In the genomic region with DNA sequence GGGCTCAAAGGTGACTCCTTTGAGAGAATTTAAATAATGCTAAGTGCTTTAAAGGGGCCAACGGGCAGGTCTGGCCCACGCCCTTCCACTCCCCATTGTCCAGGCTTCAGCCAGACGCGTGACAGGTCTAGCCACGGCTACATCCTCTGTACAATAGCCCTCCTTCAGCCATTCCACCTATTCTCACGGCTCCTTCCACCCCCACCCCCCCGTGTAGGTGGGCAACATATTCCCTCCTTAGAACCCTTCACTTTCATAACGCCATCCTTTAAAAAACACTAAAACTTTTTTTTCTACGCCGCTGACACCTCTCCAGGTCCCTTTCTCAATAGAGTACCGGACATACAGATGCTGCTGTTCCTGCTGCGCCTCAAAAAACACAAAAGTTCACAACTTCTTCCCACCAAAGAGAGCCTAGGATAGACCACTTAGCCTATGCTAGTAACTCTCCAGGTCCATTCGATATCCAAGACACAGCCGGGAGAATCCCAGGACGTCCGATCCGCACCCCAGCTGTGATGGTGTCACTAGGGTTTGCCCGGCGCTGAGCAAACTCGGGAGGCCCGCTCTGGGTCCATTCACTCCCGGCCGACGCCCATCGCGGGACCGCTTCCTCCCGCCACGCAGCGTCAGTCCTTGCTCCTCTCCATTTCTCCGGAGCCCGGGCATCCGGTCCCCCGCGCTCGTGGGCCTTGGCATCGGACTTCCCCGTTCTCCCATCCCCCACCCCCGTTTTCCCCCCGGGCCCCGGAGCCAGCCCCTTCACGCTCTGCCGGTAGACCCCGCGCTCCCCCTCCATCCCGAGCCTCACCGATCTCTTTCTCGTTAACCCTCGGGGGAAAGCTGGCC, we compare ENCODE assay signal across 8 mouse cellular contexts. TPM values are rescaled to one million over a fixed set of nuclear protein-coding genes. Genes with fewer than 3 reads are reported as not detected.
DNase-seq lines count a peak whose midpoint lies in the region; ATAC-seq and TF ChIP-seq lines count a peak whose summit lies in the region.

No protein-coding gene starts in this region.

- peak; percentile 40 for DNase-seq in CH12.LX (ENCODE audit: extremely low read depth)
- DNase-seq in adrenal gland, postnatal 4 days (ENCODE audit: low spot score in 2 of 2): peak; percentile 28 to 30
- peak; percentile 77 for DNase-seq in kidney, postnatal 10 days
- peak; percentile 68 to 69 for DNase-seq in lung, adult 18-20 months
- peak; percentile 65 for DNase-seq in thymus, postnatal 25 days

- in situ Hi-C loops in CH12.LX (cut with MboI; ENCODE audit: low pct_ligation_motif_present, low pct_unique_long_range_greater_than_20kb, low sequenced_read_pairs): no loop called here

- peak overlapping the region; percentile 96 for H3K4me2 ChIP-seq in CH12.LX (ENCODE audit: insufficient read depth, low read depth, poor library complexity, severe bottlenecking)
- H3K4me2 ChIP-seq in heart, embryonic 14.5 days (ENCODE audit: low read length): peak overlapping the region; percentile 91
- peak overlapping the region; percentile 71 for H3K4me2 ChIP-seq in neural tube, embryonic 13.5 days

- H3K4me3 ChIP-seq in CH12.LX (replicated peaks in 1 of 3; ENCODE audit: low read depth in 2 of 3, low read length in 2 of 3, poor library complexity in 1 of 3): peak overlapping the region; percentile 77 to 91 (median 86)
- peak overlapping the region; percentile 82 to 88 for H3K4me3 ChIP-seq in heart, embryonic 14.5 days (ENCODE audit: control insufficient read depth in 1 of 2, insufficient read depth in 1 of 2, low read depth in 1 of 2, low read length in 2 of 2)
- peak overlapping the region; percentile 88 for H3K4me3 ChIP-seq in neural tube, embryonic 13.5 days

- WGBS in heart, embryonic 14.5 days: under 1% methylated on average over 49 of the region's 49 CpGs
- WGBS in neural tube, embryonic 13.5 days: under 1% methylated on average over 49 of the region's 49 CpGs

- no peak for TF ChIP-seq EP300 in CH12.LX (IDR thresholded peaks at IDR 0.05; ENCODE audit: low read length)

- peaks cover 9% of the 10 kb centered on the region for H3K27me3 ChIP-seq in CH12.LX (replicated peaks)
- H3K27me3 ChIP-seq in heart, embryonic 14.5 days (ENCODE audit: control insufficient read depth, insufficient read depth, low read length): no peaks in the 10 kb centered on the region
- 0 out of 2 replicates have a peak, but pooled peaks cover 4% of the 10 kb centered on the region for H3K27me3 ChIP-seq in neural tube, embryonic 13.5 days

- no peaks in the 10 kb centered on the region for H3K9me3 ChIP-seq in CH12.LX (replicated peaks; ENCODE audit: low read length)
- no peaks in the 10 kb centered on the region for H3K9me3 ChIP-seq in heart, embryonic 14.5 days (ENCODE audit: control insufficient read depth, low read length)
- H3K9me3 ChIP-seq in neural tube, embryonic 13.5 days: no peaks in the 10 kb centered on the region

- ATAC-seq in erythroblast, adult 5-6 weeks (replicated peaks; ENCODE audit: low FRiP score, poor library complexity, severe bottlenecking): peak; percentile 70
- peak; percentile 36 for ATAC-seq in heart, embryonic 14.5 days (ENCODE audit: insufficient number of reproducible peaks, insufficient read depth, low FRiP score, low read depth)
- ATAC-seq in neural tube, embryonic 13.5 days (ENCODE audit: low read depth): peak; percentile 58

- dilution Hi-C loops in CH12.LX (cut with MboI; ENCODE audit: extremely low pct_ligation_motif_present, extremely low pct_unique_long_range_greater_than_20kb, low sequenced_read_pairs): no loop called here

- H3K27ac ChIP-seq in CH12.LX (ENCODE audit: insufficient read depth, low read depth): peak overlapping the region; percentile 84
- peak overlapping the region; percentile 90 to 97 for H3K27ac ChIP-seq in heart, embryonic 14.5 days (replicated peaks in 1 of 2; ENCODE audit: control insufficient read depth in 1 of 2, insufficient read depth in 1 of 2, low read depth in 2 of 2, low read length in 2 of 2)
- peak overlapping the region; percentile 99 for H3K27ac ChIP-seq in neural tube, embryonic 13.5 days (replicated peaks)

- peaks cover 11 to 34% of the 10 kb centered on the region in 2 experiments; a peak in 3 of 4 replicates for H3K4me1 ChIP-seq in CH12.LX (ENCODE audit: control insufficient read depth in 1 of 2, insufficient read depth in 2 of 2)
- peaks cover 0 to 18% of the 10 kb centered on the region in 2 experiments for H3K4me1 ChIP-seq in heart, embryonic 14.5 days (ENCODE audit: control insufficient read depth in 2 of 2, insufficient read depth in 2 of 2, low read length in 2 of 2)
- H3K4me1 ChIP-seq in neural tube, embryonic 13.5 days (replicated peaks): peaks cover 37% of the 10 kb centered on the region

- H3K36me3 ChIP-seq in CH12.LX (replicated peaks in 1 of 2; ENCODE audit: control insufficient read depth in 1 of 2, insufficient read depth in 1 of 2, low read length in 1 of 2): peaks cover 14 to 30% of the 10 kb centered on the region in 2 experiments
- H3K36me3 ChIP-seq in heart, embryonic 14.5 days (ENCODE audit: control insufficient read depth, insufficient read depth, low read length): peaks cover 31% of the 10 kb centered on the region
- H3K36me3 ChIP-seq in neural tube, embryonic 13.5 days: peaks cover 25% of the 10 kb centered on the region

- no peak for TF ChIP-seq CTCF in CH12.LX (conservative IDR thresholded peaks at IDR 0.05 in 1 of 2, IDR thresholded peaks at IDR 0.05 in 1 of 2; ENCODE audit: low read depth in 2 of 2, low read length in 2 of 2)

- H3K9ac ChIP-seq in CH12.LX (ENCODE audit: insufficient read depth, low read depth): peak overlapping the region; percentile 90
- H3K9ac ChIP-seq in heart, embryonic 14.5 days (ENCODE audit: low read length): peak overlapping the region; percentile 97
- H3K9ac ChIP-seq in neural tube, embryonic 13.5 days: peak overlapping the region; percentile 97

- no peak for TF ChIP-seq RAD21 in CH12.LX (IDR thresholded peaks at IDR 0.05; ENCODE audit: low read depth, low read length)

- peaks cover 44% of the 10 kb centered on the region for H3K79me2 ChIP-seq in CH12.LX (replicated peaks; ENCODE audit: control insufficient read depth, extremely low read depth, insufficient read depth, poor library complexity, severe bottlenecking)

- TF ChIP-seq POLR2A in CH12.LX (IDR thresholded peaks at IDR 0.05; ENCODE audit: low read depth, low read length): 0 out of 2 replicates have a peak, but pooled peaks have one; percentile 41

TF ChIP-seq in CH12.LX, 34 proteins besides CTCF, POLR2A, EP300 and RAD21 (continues in another document):
- TF ChIP-seq E2F4 (IDR thresholded peaks at IDR 0.05; ENCODE audit: insufficient replicate concordance, low read depth, low read length) (no peak), MYC (IDR thresholded peaks at IDR 0.05; ENCODE audit: low read depth, low read length) (no peak), KAT2A (IDR thresholded peaks at IDR 0.05; ENCODE audit: insufficient replicate concordance, low read length) (no peak), MAFK (IDR thresholded peaks at IDR 0.05; ENCODE audit: insufficient replicate concordance, low read length) (no peak), RCOR1 (conservative IDR thresholded peaks at IDR 0.05; ENCODE audit: low read depth, low read length) (no peak), UBTF (IDR thresholded peaks at IDR 0.05; ENCODE audit: low read depth, low read length) (peak; percentile 91; the same call in 1 of the 2 replicates), ZMIZ1 (IDR thresholded peaks at IDR 0.05; ENCODE audit: low read depth, low read length) (peak; percentile 20; the same call in 1 of the 2 replicates), MXI1 (IDR thresholded peaks at IDR 0.05; ENCODE audit: low read depth, low read length) (peak; percentile 82), HCFC1 (IDR thresholded peaks at IDR 0.05; ENCODE audit: low read depth, low read length) (no peak), ELF1 (IDR thresholded peaks at IDR 0.05; ENCODE audit: low read depth, low read length) (no peak), CHD2 (IDR thresholded peaks at IDR 0.05; ENCODE audit: low read length) (peak; percentile 76), CHD1 (IDR thresholded peaks at IDR 0.05; ENCODE audit: low read depth, low read length) (no peak; the same call in 1 of the 2 replicates), USF2 (conservative IDR thresholded peaks at IDR 0.05; ENCODE audit: low read depth, low read length) (no peak), NRF1 (IDR thresholded peaks at IDR 0.05; ENCODE audit: low read depth, low read length) (no peak), BHLHE40 (IDR thresholded peaks at IDR 0.05; ENCODE audit: low read depth, low read length) (no peak; the same call in 1 of the 2 replicates), USF1 (IDR thresholded peaks at IDR 0.05; ENCODE audit: low read depth, low read length) (no peak), MAX (IDR thresholded peaks at IDR 0.05; ENCODE audit: low read length) (no peak), ZKSCAN1 (IDR thresholded peaks at IDR 0.05; ENCODE audit: borderline replicate concordance, low read depth, low read length) (no peak), ZC3H11A (IDR thresholded peaks at IDR 0.05; ENCODE audit: low read depth, low read length) (no peak), SMC3 (IDR thresholded peaks at IDR 0.05; ENCODE audit: low read depth, low read length) (no peak), TCF12 (IDR thresholded peaks at IDR 0.05; ENCODE audit: low read depth, low read length) (0 out of 2 replicates have a peak, but pooled peaks have one; percentile 10), MAZ (IDR thresholded peaks at IDR 0.05; ENCODE audit: low read depth, low read length) (no peak)

RNA-seq across cellular contexts. Expression of a gene that starts 0.7 kb away (rescaled TPM):
- 54.7 and 84.1 TPM in 2 replicates for total RNA-seq in CH12.LX (2012; rRNA removed)
- total RNA-seq in CH12.LX (2014; rRNA removed): 104 and 122 TPM in 2 replicates
- 118 and 129 TPM in 2 replicates for polyA plus RNA-seq in CH12.LX (2012; ENCODE audit: insufficient read length, low read depth)
- total RNA-seq in adrenal gland, postnatal 4 days (2021): 100 to 1,000 TPM; 103 to 134 TPM
- total RNA-seq in erythroblast, adult 5-6 weeks (2015; ENCODE audit: low replicate concordance): 41.7 and 48.3 TPM in 2 replicates
- total RNA-seq in erythroblast, adult 5-6 weeks (2017; ENCODE audit: low replicate concordance): 31.8 and 41.7 TPM in 2 replicates
- polyA plus RNA-seq in heart, embryonic 14.5 days (2014; fragmentation: Nextera tagmentation; extraction: Ambion mirVana): 168 and 169 TPM in 2 replicates
- 492 and 532 TPM in 2 replicates for polyA plus RNA-seq in neural tube, embryonic 13.5 days (2015; fragmentation: Nextera tagmentation; extraction: Ambion mirVana)

RNA-seq across cellular contexts. Expression of a gene that starts 42.9 kb away (rescaled TPM):
- total RNA-seq in CH12.LX (2012; rRNA removed) (not detected in 2 replicates), CH12.LX (2014; rRNA removed) (not detected in 2 replicates)
- polyA plus RNA-seq in CH12.LX (2012; ENCODE audit: insufficient read length, low read depth): not detected in 2 replicates
- total RNA-seq in adrenal gland, postnatal 4 days (2021): under 1 TPM in 1 of 2 experiments, not detected in 1; 0.76 TPM
- total RNA-seq in erythroblast, adult 5-6 weeks (2015; ENCODE audit: low replicate concordance): not detected in 2 replicates
- not detected in 2 replicates for total RNA-seq in erythroblast, adult 5-6 weeks (2017; ENCODE audit: low replicate concordance)
- polyA plus RNA-seq in heart, embryonic 14.5 days (2014; fragmentation: Nextera tagmentation; extraction: Ambion mirVana): not detected in 2 replicates
- not detected in 2 replicates for polyA plus RNA-seq in neural tube, embryonic 13.5 days (2015; fragmentation: Nextera tagmentation; extraction: Ambion mirVana)

Comparison
In these comparisons a context has a peak if more than half of its experiments do, and no peak if none do; other contexts are left out.
1. Peak in every context shown above with its lines: DNase-seq, ATAC-seq, H3K4me3 ChIP-seq and H3K27ac ChIP-seq.